Mouse (Mus musculus) embryonic stem cell, embryonic (primary cell): ENCODE results near the gene Efhd2.

Source experiments
- CTCF ChIA-PET, 4 experiments: fragments of 300-600 bp in 2 of 4; fragments of 350-600 bp in 2 of 4; sonication (Branson Sonifier 250); formaldehyde crosslinking; loops; one replicate each; lab custom pipeline; 2022; ENCODE audit warnings: inconsistent platforms in 2 of 4; lab: Charles Lee
- POLR2A ChIA-PET, 4 experiments: fragments of 300-600 bp in 2 of 4; fragments of 350-600 bp in 2 of 4; sonication (Branson Sonifier 250); formaldehyde crosslinking; loops; one replicate each; lab custom pipeline; 2022; ENCODE audit warnings: antibody characterized with exemption in 4 of 4, inconsistent platforms in 1 of 4; lab: Charles Lee

Gene Efhd2

DNA sequence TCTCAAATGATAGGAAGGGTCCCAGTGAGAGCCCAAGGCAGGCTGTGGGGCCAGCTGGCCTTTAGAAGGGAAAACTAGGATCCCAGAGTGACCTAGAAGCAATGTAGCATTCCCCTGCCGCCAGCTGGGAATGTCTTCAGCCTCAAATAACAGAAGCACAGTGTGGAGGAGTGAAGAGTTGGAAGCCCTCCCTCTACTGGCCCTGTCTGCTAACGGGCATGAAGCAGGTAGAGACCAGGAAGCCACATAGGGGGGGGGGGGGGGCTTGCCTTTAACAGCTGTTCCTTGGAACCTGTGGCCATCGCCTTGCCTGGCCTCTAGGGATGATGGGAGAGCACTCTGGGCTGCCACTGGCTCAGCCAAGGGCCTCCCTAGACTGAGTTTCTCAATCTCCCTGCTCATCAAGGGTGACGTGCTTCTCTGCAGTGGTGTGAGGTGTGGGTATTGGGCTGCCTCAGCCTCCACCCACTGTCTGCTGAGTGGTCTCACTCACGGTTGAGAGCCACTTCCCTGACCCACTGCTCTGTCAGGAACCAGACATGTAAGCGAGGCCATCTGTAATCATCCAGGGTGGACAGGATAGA, 11.8 kb upstream of the Efhd2 start:
- ChIA-PET POLR2A (interaction anchor here in 2 of 4 experiments (1.3 to 1.5 kb wide), 3 partner anchors 9 to 183 kb away, joined by 3 read pairs; no protein-coding TSS in a partner anchor), CTCF (interaction anchor here in 3 of 4 experiments (0.6 kb wide), 3 partner anchors 10 to 198 kb away, joined by 3 to 5 read pairs (median 4); no protein-coding TSS in a partner anchor)

DNA sequence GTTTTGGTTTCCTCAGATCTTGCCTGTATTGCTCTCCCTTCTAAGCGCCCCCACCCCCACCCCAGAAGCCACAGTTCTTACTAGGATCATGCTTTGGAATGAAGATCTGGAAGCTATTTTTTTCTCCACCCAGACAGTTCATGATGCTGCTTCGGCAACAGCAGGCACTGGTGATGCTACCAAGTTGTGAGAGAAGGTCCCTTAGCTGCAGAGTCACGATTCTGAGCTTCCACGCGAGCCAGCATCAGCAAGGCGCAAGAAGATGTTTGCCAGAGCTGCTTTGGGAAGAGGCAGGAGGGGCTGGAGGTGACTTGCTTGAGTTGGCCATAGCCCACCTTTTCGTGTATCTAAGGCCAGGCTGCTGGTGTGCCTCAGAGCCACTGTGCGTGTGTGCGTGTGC, 10.7 kb upstream of the Efhd2 start:
- ChIA-PET CTCF (interaction anchor here in 2 of 4 experiments (0.6 to 1.3 kb wide), 4 partner anchors 28 to 525 kb away, joined by 3 to 4 read pairs (median 3); no protein-coding TSS in a partner anchor), POLR2A (interaction anchor here in 2 of 4 experiments (1.3 to 1.6 kb wide), 4 partner anchors 13 to 24 kb away, joined by 3 to 5 read pairs (median 4); no protein-coding TSS in a partner anchor)

DNA sequence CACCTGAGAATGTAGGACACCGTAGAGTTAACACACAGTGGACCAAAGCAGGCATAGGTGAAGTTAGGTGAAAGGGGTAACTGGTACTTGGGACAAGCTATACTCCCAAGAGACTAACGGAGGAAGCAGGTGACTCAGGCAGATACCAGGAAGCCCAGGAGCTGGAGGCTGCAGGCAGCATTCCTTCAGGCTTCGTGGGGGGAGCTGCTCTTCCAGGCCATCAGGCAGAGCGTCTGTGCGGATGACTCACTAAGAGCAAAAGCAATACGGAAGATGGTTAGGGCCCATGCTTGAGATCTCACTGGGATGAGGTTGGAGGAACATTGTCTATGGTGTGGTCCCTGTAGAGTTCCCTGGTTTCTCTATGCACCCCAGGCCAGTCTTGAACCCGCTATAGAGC, 8.1 kb upstream of the Efhd2 start:
- ChIA-PET POLR2A (interaction anchor here in 3 of 4 experiments (0.8 to 2.6 kb wide), 18 partner anchors 8 to 318 kb away, joined by 3 to 19 read pairs (median 4); no protein-coding TSS in a partner anchor), CTCF (interaction anchor here in 2 of 4 experiments (0.5 to 1.5 kb wide), 3 partner anchors 23 to 80 kb away, joined by 3 to 8 read pairs (median 4); no protein-coding TSS in a partner anchor)

DNA sequence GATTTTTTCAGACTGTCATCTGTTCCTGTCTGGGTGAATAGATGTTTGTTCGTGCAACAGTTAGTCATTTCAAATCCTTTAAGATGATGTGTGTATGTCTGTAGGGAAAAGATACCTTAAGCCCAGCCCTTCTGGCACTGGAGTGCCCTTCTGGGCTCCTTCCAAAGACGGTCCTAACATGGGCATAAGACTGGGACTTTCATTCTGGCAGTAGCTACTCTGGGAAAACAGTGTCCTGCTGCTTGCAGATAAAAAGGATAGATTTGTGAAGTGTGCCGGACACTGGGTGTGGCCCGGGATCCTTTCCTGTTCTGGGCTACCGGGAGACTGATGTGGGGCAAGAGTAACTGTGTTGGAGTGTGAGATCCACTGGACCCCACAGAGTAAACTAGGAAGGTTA, 7.2 kb upstream of the Efhd2 start:
- CTCF ChIA-PET: interaction anchor here in 2 of 4 experiments (1.2 to 1.5 kb wide), 2 partner anchors 22 to 25 kb away, joined by 3 to 4 read pairs; no protein-coding TSS in a partner anchor
- POLR2A ChIA-PET: interaction anchor here in 2 of 4 experiments (0.7 to 2.6 kb wide), 15 partner anchors 8 to 317 kb away, joined by 3 to 19 read pairs (median 4); no protein-coding TSS in a partner anchor

DNA sequence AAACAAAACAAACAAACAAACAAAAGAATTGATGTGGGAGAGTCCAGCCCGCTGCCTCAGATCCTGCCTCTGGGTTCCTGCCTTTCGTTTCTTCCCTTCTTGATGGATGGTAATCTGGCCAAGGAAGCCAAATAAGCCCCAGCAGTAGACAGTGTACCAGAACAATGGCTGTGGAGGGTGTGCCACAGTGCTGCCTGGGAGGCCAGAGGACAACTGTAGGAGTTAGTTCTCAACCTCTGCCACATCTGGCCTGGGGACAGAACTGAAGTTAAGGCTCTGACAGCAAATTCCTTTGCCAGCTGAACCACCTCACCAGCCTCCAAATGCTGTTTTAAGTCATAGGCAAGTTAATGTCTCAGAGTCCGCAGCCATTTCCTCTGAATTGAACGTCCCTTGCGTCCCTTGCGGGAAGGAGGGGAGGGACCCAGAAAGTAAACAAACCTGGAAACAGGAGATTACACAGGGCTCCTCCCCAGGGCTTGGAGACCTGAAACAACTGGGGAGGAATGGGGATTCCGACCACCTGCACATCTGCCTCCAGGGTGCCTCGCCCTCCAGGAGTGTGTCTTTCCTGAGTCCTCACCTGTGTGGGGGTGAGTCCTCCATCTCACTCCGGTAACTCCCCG, 6.7 kb upstream of the Efhd2 start:
- ChIA-PET CTCF (interaction anchor here in 2 of 4 experiments (0.6 to 1.5 kb wide), 2 partner anchors 24 to 71 kb away, joined by 4 to 5 read pairs; no protein-coding TSS in a partner anchor), POLR2A (interaction anchor here in 2 of 4 experiments (0.7 to 2.6 kb wide), 7 partner anchors 9 to 1425 kb away, joined by 3 to 19 read pairs (median 4); no protein-coding TSS in a partner anchor)

DNA sequence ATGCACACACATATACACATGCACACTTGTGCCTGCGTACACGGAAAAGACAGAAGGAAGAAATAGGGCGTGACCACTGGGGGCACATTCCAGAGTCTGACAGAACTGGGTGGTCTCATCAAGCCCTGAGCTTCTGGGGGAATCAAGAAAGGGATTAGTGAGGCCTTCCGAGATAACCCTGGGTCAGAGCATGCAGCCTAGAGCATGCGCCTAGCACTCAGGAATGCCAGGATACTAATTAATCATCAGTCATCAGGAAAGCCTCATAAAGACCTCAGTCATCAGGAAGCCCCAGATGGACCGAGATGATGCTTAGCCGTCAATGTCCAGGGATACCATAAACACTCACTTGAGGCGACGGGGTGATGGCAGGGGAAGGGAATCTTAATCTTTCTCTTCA, 5.2 kb upstream of the Efhd2 start:
- ChIA-PET CTCF (no interaction called here), POLR2A (no interaction called here)

DNA sequence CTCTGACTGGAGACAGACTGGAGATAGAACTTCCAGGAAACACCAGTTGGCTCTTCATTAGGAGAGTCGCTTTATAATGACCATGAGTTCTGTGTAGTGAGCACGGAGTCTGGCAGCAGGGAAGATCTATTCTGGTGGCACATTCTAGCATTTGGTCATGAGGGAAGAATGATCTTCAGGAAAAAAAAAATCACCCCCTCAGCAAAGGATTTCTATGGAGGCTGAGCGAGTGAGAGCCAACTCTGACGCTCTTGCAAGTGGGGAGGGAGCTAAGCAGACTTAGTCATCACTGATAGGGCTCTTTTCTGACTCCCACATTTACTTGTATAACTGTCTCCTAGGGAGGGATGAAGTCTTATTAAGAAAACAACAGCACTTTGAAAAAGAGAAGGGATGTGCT, 4.4 kb upstream of the Efhd2 start:
- POLR2A ChIA-PET: interaction anchor here in 1 of 4 experiments (1.1 kb wide), 1 partner anchor 11 kb away, joined by 3 read pairs; no protein-coding TSS in a partner anchor

DNA sequence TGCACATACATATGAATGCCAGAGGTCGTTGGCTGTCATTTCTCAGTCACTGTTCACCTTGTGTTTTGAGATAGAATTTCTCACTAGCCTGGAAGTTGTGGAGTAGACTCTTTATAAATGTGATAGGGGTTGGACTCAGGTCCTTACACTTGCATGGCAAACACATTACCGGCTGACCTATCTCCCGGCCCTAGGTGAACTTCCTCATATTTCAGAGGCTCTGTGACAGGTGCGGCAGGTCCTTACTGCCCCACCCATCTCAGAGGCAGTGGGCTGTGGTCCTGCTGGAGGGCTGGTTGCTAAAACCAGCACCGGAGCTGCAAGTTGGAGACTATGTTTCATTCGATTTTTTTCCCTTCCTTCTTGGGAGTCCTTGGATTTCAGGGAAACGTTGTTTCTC, 3.9 kb upstream of the Efhd2 start:
- POLR2A ChIA-PET: interaction anchor here in 2 of 4 experiments (0.6 to 1.1 kb wide), 2 partner anchors 11 to 311 kb away, joined by 3 read pairs; no protein-coding TSS in a partner anchor
- CTCF ChIA-PET: interaction anchor here in 1 of 4 experiments (0.6 kb wide), 1 partner anchor 111 kb away, joined by 7 read pairs; no protein-coding TSS in a partner anchor

More for the DNA sequence above, 4.4 kb upstream of the Efhd2 start:
- CTCF ChIA-PET: interaction anchor here in 1 of 4 experiments (0.6 kb wide), 1 partner anchor 467 kb away, joined by 3 read pairs; no protein-coding TSS in a partner anchor

DNA sequence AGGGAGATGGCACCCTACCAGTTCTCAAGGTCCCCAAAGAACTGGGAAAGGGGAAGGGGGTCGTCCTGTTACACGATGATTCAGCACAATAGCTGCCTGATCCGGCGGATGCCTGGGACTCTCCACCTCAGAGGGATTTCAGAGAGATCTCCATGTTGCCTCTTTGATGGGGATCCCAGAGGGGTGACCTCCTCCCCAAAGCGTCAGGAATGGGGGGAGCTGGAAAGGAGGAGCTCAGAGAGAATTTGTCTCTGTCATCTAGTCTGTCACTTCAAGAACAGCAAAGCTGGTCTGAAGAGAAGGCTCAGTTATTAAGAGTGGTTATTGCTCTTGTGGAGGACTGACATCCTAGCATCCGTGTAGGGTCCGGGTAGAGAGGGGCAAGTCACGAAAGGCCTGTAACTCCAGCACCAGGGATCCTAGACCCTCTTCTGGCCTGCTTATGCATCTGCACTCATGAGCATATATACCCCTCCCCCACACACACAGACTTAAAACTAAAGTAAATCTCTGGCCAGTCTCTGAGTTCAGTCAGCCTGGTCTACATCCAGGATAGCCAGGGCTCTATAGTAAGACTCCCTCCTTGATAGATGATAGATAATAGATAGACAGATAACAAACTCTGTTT, 875 bp upstream of the Efhd2 start:
- ChIA-PET CTCF (interaction anchor here in 2 of 4 experiments (0.8 kb wide), 2 partner anchors 18 kb away, joined by 3 read pairs; no protein-coding TSS in a partner anchor), POLR2A (interaction anchor here in 3 of 4 experiments (0.6 to 1.9 kb wide), 10 partner anchors 9 to 918 kb away, joined by 3 to 6 read pairs (median 4); partner anchors contain the start of gene Casp9 (in 1 of the 3))

DNA sequence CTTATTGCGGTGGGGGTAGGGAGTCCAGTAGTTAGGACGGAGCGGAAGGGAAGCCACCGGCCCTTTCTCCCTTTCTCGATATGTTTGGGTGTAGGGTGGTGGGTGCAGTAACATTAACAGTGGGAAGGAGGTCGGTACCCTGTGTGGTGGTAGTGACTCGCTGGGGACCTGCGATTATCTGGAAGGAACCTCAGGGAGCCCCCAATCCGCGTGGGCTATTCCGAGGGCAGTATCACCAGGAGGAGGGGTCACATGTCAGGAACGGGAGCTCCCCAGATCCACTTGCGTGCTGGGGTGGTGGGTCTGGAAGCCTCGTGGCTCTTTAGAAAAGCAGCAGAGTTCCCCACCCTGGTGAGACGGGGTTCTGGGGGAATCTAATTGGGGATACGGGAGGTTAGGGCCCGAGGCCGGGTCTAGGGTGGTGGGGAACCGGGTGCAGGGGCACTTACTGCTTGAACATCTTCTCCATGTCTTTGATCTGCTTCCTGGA, 564 bp downstream of the Efhd2 start:
- ChIA-PET CTCF (interaction anchor here in 1 of 4 experiments (0.6 to 1.0 kb wide), 2 partner anchors 17 to 68 kb away, joined by 3 to 4 read pairs; no protein-coding TSS in a partner anchor), POLR2A (interaction anchor here in 3 of 4 experiments (0.6 to 1.9 kb wide), 8 partner anchors 7 to 341 kb away, joined by 3 to 6 read pairs (median 3); no protein-coding TSS in a partner anchor)

DNA sequence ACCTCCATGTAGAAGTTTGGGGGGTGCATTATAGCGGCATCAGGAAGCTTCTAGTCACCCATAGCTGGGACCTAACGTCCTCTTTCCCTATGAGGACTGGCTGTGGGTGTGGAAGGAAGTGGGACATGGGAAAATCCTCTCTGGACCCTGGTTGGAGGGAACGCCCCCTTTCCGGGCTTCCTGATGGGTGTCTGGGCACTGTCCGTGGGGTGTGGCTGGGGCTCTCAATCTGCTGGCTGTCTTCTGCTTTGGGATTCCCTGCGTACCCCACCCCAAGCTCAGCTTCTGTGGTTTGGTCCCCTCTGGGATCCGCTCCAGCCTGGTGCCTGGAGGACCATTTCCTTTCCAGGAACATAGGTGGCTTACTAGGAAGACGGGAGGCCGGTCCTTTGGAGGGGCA, 1.7 kb downstream of the Efhd2 start:
- POLR2A ChIA-PET: interaction anchor here in 1 of 4 experiments (1.0 to 1.6 kb wide), 2 partner anchors 10 to 13 kb away, joined by 3 read pairs; no protein-coding TSS in a partner anchor
- CTCF ChIA-PET: interaction anchor here in 2 of 4 experiments (1.1 to 2.8 kb wide), 2 partner anchors 15 to 16 kb away, joined by 3 to 8 read pairs; no protein-coding TSS in a partner anchor

DNA sequence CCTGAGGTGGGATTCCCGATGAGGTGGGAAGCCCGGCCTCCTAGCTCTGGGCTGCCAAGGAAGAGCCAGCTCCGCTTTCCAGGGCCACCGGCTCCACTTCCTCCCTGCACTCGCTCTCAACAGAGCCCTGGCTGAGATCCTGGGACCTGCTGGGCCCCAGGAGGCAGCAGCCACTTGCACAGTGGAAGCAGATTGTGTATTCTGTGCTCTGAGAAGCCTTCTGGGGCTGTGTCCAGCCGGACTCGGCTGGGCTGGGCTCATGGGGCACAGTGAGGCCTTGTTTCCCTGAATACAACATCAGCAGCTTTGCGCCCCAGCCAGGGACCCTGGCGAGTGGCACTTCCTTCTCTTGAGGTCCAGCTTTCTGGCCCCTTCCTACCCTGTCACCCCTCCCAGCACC, 2.8 kb downstream of the Efhd2 start:
- POLR2A ChIA-PET: interaction anchor here in 2 of 4 experiments (0.6 to 1.6 kb wide), 7 partner anchors 10 to 302 kb away, joined by 3 to 4 read pairs (median 3); no protein-coding TSS in a partner anchor
- CTCF ChIA-PET: interaction anchor here in 2 of 4 experiments (0.6 to 2.8 kb wide), 2 partner anchors 15 to 213 kb away, joined by 8 read pairs; no protein-coding TSS in a partner anchor

DNA sequence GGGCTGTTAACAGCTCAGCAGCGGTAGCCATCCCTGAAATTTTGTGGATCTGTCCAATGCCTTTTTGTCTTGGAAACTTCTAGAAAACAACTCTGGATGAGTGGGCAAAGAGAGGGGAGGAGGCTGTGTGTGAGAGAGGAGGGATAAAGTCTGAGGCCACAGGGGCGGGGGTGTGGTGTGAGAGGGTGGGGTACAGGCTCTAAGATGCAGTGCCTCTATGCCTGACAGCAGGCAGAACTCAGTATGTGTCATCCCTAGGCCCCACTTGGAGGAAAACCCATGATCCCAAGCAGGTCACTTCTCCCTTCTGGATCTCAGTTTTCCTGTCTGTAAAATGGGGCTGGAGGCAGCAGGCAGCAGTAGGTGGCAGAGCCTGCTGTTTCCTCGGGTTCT, 3.4 kb downstream of the Efhd2 start:
- ChIA-PET POLR2A (interaction anchor here in 3 of 4 experiments (0.6 to 1.5 kb wide), 7 partner anchors 11 to 301 kb away, joined by 3 to 4 read pairs (median 3); no protein-coding TSS in a partner anchor), CTCF (interaction anchor here in 1 of 4 experiments (2.8 kb wide), 1 partner anchor 14 kb away, joined by 8 read pairs; no protein-coding TSS in a partner anchor)

DNA sequence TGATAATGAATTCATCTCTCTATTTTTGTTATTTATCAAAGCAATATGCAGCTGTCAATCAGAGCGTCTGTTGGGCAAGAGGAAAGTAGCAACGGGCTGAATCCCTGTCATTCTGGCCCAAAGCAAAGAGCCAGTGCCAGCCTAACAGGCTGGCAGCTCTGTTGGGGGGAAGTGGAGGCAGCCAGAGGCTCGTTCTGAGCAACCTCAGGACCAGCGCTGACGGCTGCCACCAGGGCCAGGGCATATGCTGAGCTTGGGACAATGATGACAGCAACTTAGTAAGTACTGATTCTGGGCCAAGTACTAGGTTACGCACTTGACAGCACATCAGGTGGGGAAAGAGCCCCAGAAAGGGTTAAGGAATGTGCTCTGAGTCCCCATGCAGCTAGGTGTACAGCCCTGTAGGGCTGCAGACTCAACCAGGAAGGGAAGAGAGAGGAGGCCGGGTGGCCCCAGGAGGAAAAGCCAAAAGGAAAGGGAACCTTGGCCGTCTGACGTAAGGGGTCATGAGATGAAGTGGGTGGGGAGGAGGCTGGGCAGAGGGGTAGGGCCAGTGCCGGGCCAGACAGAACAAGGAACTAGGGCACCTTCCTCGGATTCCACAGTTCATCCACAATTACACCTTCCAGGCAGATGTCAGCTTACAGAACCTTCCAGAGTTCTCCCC, 3.9 kb downstream of the Efhd2 start:
- POLR2A ChIA-PET: interaction anchor here in 3 of 4 experiments (0.6 to 1.5 kb wide), 11 partner anchors 11 to 301 kb away, joined by 3 to 4 read pairs (median 3); no protein-coding TSS in a partner anchor
- CTCF ChIA-PET: interaction anchor here in 2 of 4 experiments (1.1 to 2.8 kb wide), 2 partner anchors 14 kb away, joined by 3 to 8 read pairs; no protein-coding TSS in a partner anchor

DNA sequence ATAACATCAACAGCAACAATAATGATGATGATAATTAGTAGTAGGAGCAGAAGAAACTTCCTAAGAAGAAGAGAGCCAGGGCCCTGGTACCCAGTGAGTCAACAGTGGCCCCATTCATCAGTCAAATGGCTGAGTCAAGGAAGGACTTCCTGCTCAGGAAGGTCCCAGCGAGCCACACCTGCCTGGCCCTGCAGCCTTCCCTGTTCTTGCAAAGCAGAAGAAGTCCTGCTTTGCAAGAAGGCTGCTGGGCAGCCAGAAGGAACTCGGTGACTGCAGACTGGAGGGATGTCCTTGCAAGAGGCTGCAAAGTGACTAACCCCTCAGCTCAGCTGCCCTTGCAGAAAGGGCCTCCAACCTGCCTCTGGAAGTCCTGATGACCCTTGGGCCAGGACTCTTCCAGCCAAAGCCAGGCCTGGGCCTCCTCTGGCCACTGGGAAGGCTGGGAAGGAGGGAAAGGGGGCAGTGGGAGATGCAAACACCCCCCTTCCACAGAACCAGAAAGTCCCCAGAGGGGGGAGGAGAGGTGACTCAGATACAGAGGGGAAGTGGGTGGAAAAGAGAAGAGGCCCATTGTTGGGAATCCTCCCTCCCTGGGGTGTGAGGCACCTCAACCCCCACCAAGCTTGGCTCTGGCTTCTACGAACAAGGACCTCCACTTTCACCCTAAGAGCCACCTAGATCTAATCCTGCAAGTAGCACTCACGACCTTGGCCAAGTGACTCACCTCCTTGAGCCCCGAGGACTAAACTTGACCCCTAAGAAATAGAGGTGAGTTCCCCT, 5.1 kb downstream of the Efhd2 start:
- ChIA-PET POLR2A (interaction anchor here in 2 of 4 experiments (1.0 to 1.5 kb wide), 4 partner anchors 10 to 76 kb away, joined by 3 to 4 read pairs (median 3); no protein-coding TSS in a partner anchor), CTCF (interaction anchor here in 1 of 4 experiments (1.1 kb wide), 1 partner anchor 87 kb away, joined by 4 read pairs; no protein-coding TSS in a partner anchor)
